In genomic region chr11:79146331-79146767, GRCm38 (mm10) we compare ENCODE assay signal across 7 mouse cellular contexts. TPM values are rescaled to one million over a fixed set of nuclear protein-coding genes. Genes with fewer than 3 reads are reported as not detected.
DNase-seq lines count a peak whose midpoint lies in the region; ATAC-seq and TF ChIP-seq lines count a peak whose summit lies in the region.

TSS of gene Ksr1 (minus strand) at chr11:79146407.

- H3K4me2 ChIP-seq in embryonic facial prominence, embryonic 12.5 days (replicated peaks): peak within 1 kb of the TSS; percentile 66
- H3K4me2 ChIP-seq in limb, embryonic 12.5 days: peak within 1 kb of the TSS; percentile 83
- H3K4me2 ChIP-seq in midbrain, embryonic 15.5 days: peak within 1 kb of the TSS; percentile 73

- peak; percentile 96 for DNase-seq in adrenal gland, postnatal 25 days
- DNase-seq in heart, adult 18-20 months: peak; percentile 97 to 98
- peak; percentile 96 for DNase-seq in kidney, adult 2 months
- DNase-seq in spleen, adult 2 months (ENCODE audit: low read depth in 1 of 2, low spot score in 2 of 2): peak; percentile 73 to 94

- peaks cover 32% of the 10 kb centered on the region for H3K4me1 ChIP-seq in embryonic facial prominence, embryonic 12.5 days
- H3K4me1 ChIP-seq in kidney, adult 2 months (ENCODE audit: control insufficient read depth, insufficient read depth, low read length): peaks cover 8% of the 10 kb centered on the region; the same call in 1 of the 2 replicates
- peaks cover 28% of the 10 kb centered on the region for H3K4me1 ChIP-seq in limb, embryonic 12.5 days (replicated peaks)
- H3K4me1 ChIP-seq in midbrain, embryonic 15.5 days: peaks cover 30% of the 10 kb centered on the region
- H3K4me1 ChIP-seq in spleen, adult 2 months (ENCODE audit: control insufficient read depth, insufficient read depth, insufficient read length): peaks cover 9% of the 10 kb centered on the region; the same call in 1 of the 2 replicates

- H3K9ac ChIP-seq in embryonic facial prominence, embryonic 12.5 days: peak within 1 kb of the TSS; percentile 70
- H3K9ac ChIP-seq in limb, embryonic 12.5 days (replicated peaks): peak within 1 kb of the TSS; percentile 87
- H3K9ac ChIP-seq in midbrain, embryonic 15.5 days: peak within 1 kb of the TSS; percentile 96

- no peaks in the 10 kb centered on the region for H3K36me3 ChIP-seq in embryonic facial prominence, embryonic 12.5 days
- no peaks in the 10 kb centered on the region for H3K36me3 ChIP-seq in kidney, adult 2 months (ENCODE audit: control insufficient read depth, insufficient read depth, low read length)
- H3K36me3 ChIP-seq in limb, embryonic 12.5 days: no peaks in the 10 kb centered on the region
- H3K36me3 ChIP-seq in midbrain, embryonic 15.5 days (replicated peaks): no peaks in the 10 kb centered on the region
- H3K36me3 ChIP-seq in spleen, adult 2 months (ENCODE audit: control insufficient read depth, insufficient read depth, low read length): no peaks in the 10 kb centered on the region

- H3K27me3 ChIP-seq in embryonic facial prominence, embryonic 12.5 days: no peaks in the 10 kb centered on the region
- no peaks in the 10 kb centered on the region for H3K27me3 ChIP-seq in kidney, adult 2 months (replicated peaks; ENCODE audit: control insufficient read depth, insufficient read depth, low read length)
- no peaks in the 10 kb centered on the region for H3K27me3 ChIP-seq in limb, embryonic 12.5 days
- no peaks in the 10 kb centered on the region for H3K27me3 ChIP-seq in midbrain, embryonic 15.5 days (replicated peaks)
- no peaks in the 10 kb centered on the region for H3K27me3 ChIP-seq in spleen, adult 2 months (ENCODE audit: control insufficient read depth, insufficient read depth, low read length)

- H3K27ac ChIP-seq in embryonic facial prominence, embryonic 12.5 days: peak within 1 kb of the TSS; percentile 85
- peak within 1 kb of the TSS; percentile 9 for H3K27ac ChIP-seq in kidney, adult 2 months (ENCODE audit: insufficient read depth, low read depth, low read length)
- H3K27ac ChIP-seq in limb, embryonic 12.5 days: peak within 1 kb of the TSS; percentile 91
- H3K27ac ChIP-seq in midbrain, embryonic 15.5 days: peak within 1 kb of the TSS; percentile 90
- peak within 1 kb of the TSS; percentile 73 for H3K27ac ChIP-seq in spleen, adult 2 months (ENCODE audit: insufficient read depth, low read length)

- ATAC-seq in embryonic facial prominence, embryonic 12.5 days (ENCODE audit: insufficient number of reproducible peaks, insufficient read depth, low FRiP score, low TSS enrichment): peak; percentile 94
- peak; percentile 94 for ATAC-seq in limb, embryonic 12.5 days (ENCODE audit: insufficient number of reproducible peaks, insufficient read depth, low FRiP score, low TSS enrichment, low read depth)
- peak; percentile 96 for ATAC-seq in midbrain, embryonic 15.5 days (replicated peaks)

- WGBS in embryonic facial prominence, embryonic 12.5 days: under 1% methylated on average over 40 of the region's 42 CpGs
- WGBS in kidney, adult 2 months: 2% methylated on average over 42 of the region's 42 CpGs
- under 1% methylated on average over 42 of the region's 42 CpGs for WGBS in limb, embryonic 12.5 days
- under 1% methylated on average over 37 of the region's 42 CpGs for WGBS in midbrain, embryonic 15.5 days
- 2% methylated on average over 42 of the region's 42 CpGs for WGBS in spleen, adult 2 months

- TF ChIP-seq CTCF in kidney, adult 2 months (conservative IDR thresholded peaks at IDR 0.05; ENCODE audit: insufficient read depth, insufficient read length, low read depth, low read length): no peak
- no peak for TF ChIP-seq CTCF in spleen, adult 2 months (IDR thresholded peaks at IDR 0.05; ENCODE audit: extremely low read depth, insufficient read depth, insufficient read length, insufficient replicate concordance)

- peak; percentile 93 for TF ChIP-seq POLR2A in kidney, adult 2 months (IDR thresholded peaks at IDR 0.05; ENCODE audit: low read depth, low read length)
- peak; percentile 87 for TF ChIP-seq POLR2A in spleen, adult 2 months (IDR thresholded peaks at IDR 0.05; ENCODE audit: low read depth, low read length)

- peak within 1 kb of the TSS; percentile 59 for H3K4me3 ChIP-seq in embryonic facial prominence, embryonic 12.5 days
- H3K4me3 ChIP-seq in kidney, adult 2 months (ENCODE audit: insufficient read depth, low read depth, low read length): peak within 1 kb of the TSS; percentile 88
- peak within 1 kb of the TSS; percentile 83 for H3K4me3 ChIP-seq in limb, embryonic 12.5 days (replicated peaks)
- H3K4me3 ChIP-seq in midbrain, embryonic 15.5 days: peak within 1 kb of the TSS; percentile 96
- peak within 1 kb of the TSS; percentile 72 for H3K4me3 ChIP-seq in spleen, adult 2 months (ENCODE audit: extremely low read depth, insufficient read depth, insufficient read length)

- H3K9me3 ChIP-seq in embryonic facial prominence, embryonic 12.5 days: no peaks in the 10 kb centered on the region
- no peaks in the 10 kb centered on the region for H3K9me3 ChIP-seq in limb, embryonic 12.5 days
- no peaks in the 10 kb centered on the region for H3K9me3 ChIP-seq in midbrain, embryonic 15.5 days

RNA-seq across cellular contexts. Expression of gene Ksr1, which starts in this region (rescaled TPM):
- 11.1 and 15.0 TPM in 2 replicates for total RNA-seq in adrenal gland, postnatal 25 days (2021)
- polyA plus RNA-seq in embryonic facial prominence, embryonic 12.5 days (2016; fragmentation: Nextera tagmentation; extraction: Ambion mirVana): 3.9 and 5.0 TPM in 2 replicates
- total RNA-seq in heart, adult 18-20 months (2021): 1 to 10 TPM; 5.7 to 5.8 TPM
- 7.8 and 9.8 TPM in 2 replicates for polyA plus RNA-seq in kidney, adult 2 months (2012; rRNA removed)
- polyA plus RNA-seq in limb, embryonic 12.5 days (2016; fragmentation: Nextera tagmentation; extraction: Ambion mirVana): 2.7 and 4.3 TPM in 2 replicates
- 5.1 and 6.1 TPM in 2 replicates for polyA plus RNA-seq in midbrain, embryonic 15.5 days (2015; fragmentation: Nextera tagmentation; extraction: Ambion mirVana)
- polyA plus RNA-seq in spleen, adult 2 months (2012; rRNA removed): 14.5 and 25.0 TPM in 2 replicates

Comparison
In these comparisons a context has a peak if more than half of its experiments do, and no peak if none do; other contexts are left out.
1. Peak in every context shown above with its lines: DNase-seq, ATAC-seq, H3K4me3 ChIP-seq and H3K27ac ChIP-seq.
2. H3K27ac ChIP-seq: peak in every context shown above with its lines; median percentile 91 in limb, embryonic 12.5 days; 90 in midbrain, embryonic 15.5 days; 85 in embryonic facial prominence, embryonic 12.5 days; 73 in spleen, adult 2 months; 9 in kidney, adult 2 months.